Mouse (Mus musculus): ENCODE data around the gene Prelid3b.

GRCm38 (mm10) chr2:174501517-174501916, 28.6 kb upstream of the Prelid3b start:
- TF ChIP-seq POLR2A (IDR thresholded peaks at IDR 0.05; ENCODE audit: borderline replicate concordance, control insufficient read depth, low read depth, low read length) (no peak), CTCF (IDR thresholded peaks at IDR 0.05; ENCODE audit: control insufficient read depth, insufficient read depth, low read length) (no peak)
